Mouse (Mus musculus): ENCODE results near the gene Mepe. TPM values are rescaled to one million over a fixed set of nuclear protein-coding genes. Genes with fewer than 3 reads are reported as not detected.
A peak's percentile ranks its signal among the peaks of the same experiment; 100 is the strongest.

Mepe gene
- polyA plus RNA-seq, 1 experiment from 2014 or later: not detected

GRCm38 (mm10) chr5:104332296-104332695 lies 7.2 kb downstream of the Mepe start:
- ATAC-seq: no peak
- no peaks in the 10 kb centered on the region for H3K4me1 ChIP-seq (ENCODE audit: control insufficient read depth, insufficient read depth, low read depth, low read length)
- 70% methylated on average over 3 of the region's 3 CpGs for WGBS
- no peak overlapping the region for H3K4me3 ChIP-seq (ENCODE audit: low read length)
- H3K9me3 ChIP-seq (ENCODE audit: control insufficient read depth, low read length): no peaks in the 10 kb centered on the region
- no peak overlapping the region for H3K9ac ChIP-seq (ENCODE audit: low read depth, low read length)
- H3K36me3 ChIP-seq (ENCODE audit: control insufficient read depth, insufficient read depth, low read length): no peaks in the 10 kb centered on the region
- H3K27ac ChIP-seq (ENCODE audit: low read depth, low read length): no peak overlapping the region
- no peaks in the 10 kb centered on the region for H3K27me3 ChIP-seq (replicated peaks; ENCODE audit: control insufficient read depth, insufficient read depth, low read length)
- H3K4me2 ChIP-seq (ENCODE audit: low read length): no peak overlapping the region

DNA sequence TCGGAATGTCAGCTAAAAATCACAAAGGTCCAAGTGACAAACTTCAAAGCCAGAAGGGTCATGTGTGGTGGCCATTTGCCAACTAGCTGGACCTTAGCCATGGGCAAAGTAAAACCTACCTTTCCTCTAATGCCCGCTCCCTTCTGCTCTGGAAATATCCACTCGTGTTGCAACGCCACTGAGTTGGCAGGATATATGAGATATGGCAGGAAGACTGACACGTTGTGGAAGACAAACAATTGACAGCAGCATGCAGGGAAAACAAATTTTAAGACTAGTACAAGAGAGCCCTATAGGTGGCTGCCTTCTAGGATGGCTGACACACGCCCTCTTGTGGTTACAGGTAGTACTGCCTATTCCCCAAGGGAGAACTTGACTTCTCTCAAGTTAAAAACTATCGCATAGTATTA lies 8.1 kb downstream of the Mepe start:
- Histone ChIP-seq H3K9me3 (ENCODE audit: control insufficient read depth, low read length) (no peaks in the 10 kb centered on the region), H3K4me3 (ENCODE audit: low read length) (no peak overlapping the region), H3K27ac (ENCODE audit: low read depth, low read length) (no peak overlapping the region), H3K4me1 (ENCODE audit: control insufficient read depth, insufficient read depth, low read depth, low read length) (no peaks in the 10 kb centered on the region), H3K9ac (ENCODE audit: low read depth, low read length) (no peak overlapping the region), H3K36me3 (ENCODE audit: control insufficient read depth, insufficient read depth, low read length) (no peaks in the 10 kb centered on the region), H3K27me3 (replicated peaks; ENCODE audit: control insufficient read depth, insufficient read depth, low read length) (no peaks in the 10 kb centered on the region), H3K4me2 (ENCODE audit: low read length) (no peak overlapping the region)
- 31% methylated on average over 7 of the region's 7 CpGs for WGBS
- peak; percentile 68; the same call in 1 of the 2 replicates for ATAC-seq

DNA sequence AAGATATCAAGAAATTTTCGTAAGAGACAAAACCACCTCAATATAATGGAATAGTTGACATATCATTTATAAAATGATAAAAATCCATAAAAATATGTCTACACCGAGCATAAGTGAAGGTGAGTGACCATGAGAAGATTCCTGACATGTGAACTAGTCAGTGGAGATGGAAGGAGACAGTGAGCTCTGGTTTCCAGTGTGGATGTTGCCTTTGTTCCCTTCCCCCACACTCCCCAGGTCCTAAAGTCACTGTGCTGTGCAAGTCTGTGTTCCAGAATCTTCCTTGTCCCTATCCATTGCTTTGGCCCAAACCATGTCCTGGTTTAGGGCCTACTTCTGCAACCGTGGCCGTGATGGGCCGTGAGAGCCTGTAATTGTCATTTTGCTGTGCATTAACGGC lies 8.5 kb downstream of the Mepe start:
- H3K4me2 ChIP-seq (ENCODE audit: low read length): no peak overlapping the region
- H3K9ac ChIP-seq (ENCODE audit: low read depth, low read length): no peak overlapping the region
- H3K36me3 ChIP-seq (ENCODE audit: control insufficient read depth, insufficient read depth, low read length): no peaks in the 10 kb centered on the region
- H3K4me1 ChIP-seq (ENCODE audit: control insufficient read depth, insufficient read depth, low read depth, low read length): no peaks in the 10 kb centered on the region
- 78% methylated on average over 6 of the region's 6 CpGs for WGBS
- peak; percentile 58; the same call in 1 of the 2 replicates for ATAC-seq
- H3K27ac ChIP-seq (ENCODE audit: low read depth, low read length): no peak overlapping the region
- H3K4me3 ChIP-seq (ENCODE audit: low read length): no peak overlapping the region
- H3K9me3 ChIP-seq (ENCODE audit: control insufficient read depth, low read length): no peaks in the 10 kb centered on the region
- H3K27me3 ChIP-seq (replicated peaks; ENCODE audit: control insufficient read depth, insufficient read depth, low read length): no peaks in the 10 kb centered on the region

GRCm38 (mm10) chr5:104334516-104334915 lies 9.4 kb downstream of the Mepe start:
- ATAC-seq: no peak
- Histone ChIP-seq H3K9me3 (ENCODE audit: control insufficient read depth, low read length) (no peaks in the 10 kb centered on the region), H3K4me2 (ENCODE audit: low read length) (no peak overlapping the region), H3K9ac (ENCODE audit: low read depth, low read length) (no peak overlapping the region), H3K4me3 (ENCODE audit: low read length) (no peak overlapping the region), H3K27me3 (replicated peaks; ENCODE audit: control insufficient read depth, insufficient read depth, low read length) (no peaks in the 10 kb centered on the region), H3K4me1 (ENCODE audit: control insufficient read depth, insufficient read depth, low read depth, low read length) (no peaks in the 10 kb centered on the region), H3K27ac (ENCODE audit: low read depth, low read length) (no peak overlapping the region), H3K36me3 (ENCODE audit: control insufficient read depth, insufficient read depth, low read length) (no peaks in the 10 kb centered on the region)
- WGBS: 89% methylated on average over 14 of the region's 14 CpGs

GRCm38 (mm10) chr5:104335962-104336361 lies 10.8 kb downstream of the Mepe start:
- H3K9ac ChIP-seq (ENCODE audit: low read depth, low read length): no peak overlapping the region
- H3K27me3 ChIP-seq (replicated peaks; ENCODE audit: control insufficient read depth, insufficient read depth, low read length): no peaks in the 10 kb centered on the region
- no peak for ATAC-seq
- H3K4me1 ChIP-seq (ENCODE audit: control insufficient read depth, insufficient read depth, low read depth, low read length): no peaks in the 10 kb centered on the region
- no peak overlapping the region for H3K27ac ChIP-seq (ENCODE audit: low read depth, low read length)
- H3K4me2 ChIP-seq (ENCODE audit: low read length): no peak overlapping the region
- 93% methylated on average over 5 of the region's 5 CpGs for WGBS
- no peaks in the 10 kb centered on the region for H3K9me3 ChIP-seq (ENCODE audit: control insufficient read depth, low read length)
- H3K36me3 ChIP-seq (ENCODE audit: control insufficient read depth, insufficient read depth, low read length): no peaks in the 10 kb centered on the region
- no peak overlapping the region for H3K4me3 ChIP-seq (ENCODE audit: low read length)

- Histone ChIP-seq H3K27me3 (replicated peaks; ENCODE audit: control insufficient read depth, insufficient read depth, low read length) (no peaks in the 10 kb centered on the region), H3K4me2 (ENCODE audit: low read length) (no peak overlapping the region), H3K9me3 (ENCODE audit: control insufficient read depth, low read length) (no peaks in the 10 kb centered on the region), H3K4me3 (ENCODE audit: low read length) (no peak overlapping the region), H3K27ac (ENCODE audit: low read depth, low read length) (no peak overlapping the region), H3K9ac (ENCODE audit: low read depth, low read length) (no peak overlapping the region), H3K36me3 (ENCODE audit: control insufficient read depth, insufficient read depth, low read length) (no peaks in the 10 kb centered on the region), H3K4me1 (ENCODE audit: control insufficient read depth, insufficient read depth, low read depth, low read length) (no peaks in the 10 kb centered on the region)
- WGBS: 76% methylated on average over 4 of the region's 4 CpGs
- no peak for ATAC-seq
Measured at GRCm38 (mm10) chr5:104337491-104337890, 12.4 kb downstream of the Mepe start.

DNA sequence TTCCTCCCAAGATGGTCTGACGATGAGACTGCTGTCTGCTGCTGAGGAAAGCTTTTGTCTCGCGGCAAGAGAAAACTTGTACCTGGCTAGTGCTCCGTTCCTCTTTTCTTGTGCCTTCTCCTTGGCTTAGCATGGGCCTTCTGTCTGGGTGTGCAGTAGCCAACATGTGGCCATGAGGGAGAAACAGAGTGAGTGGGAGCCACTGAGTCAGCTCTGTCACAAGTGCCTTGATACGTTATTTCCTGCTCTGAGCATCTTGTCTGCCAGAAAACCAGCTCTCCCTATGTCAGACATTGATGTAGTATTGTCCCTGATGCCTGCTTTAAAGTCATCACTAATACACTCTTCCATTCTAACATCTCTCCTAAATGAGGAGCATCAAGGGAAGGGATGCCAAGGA lies 13.9 kb downstream of the Mepe start:
- H3K27ac ChIP-seq (ENCODE audit: low read depth, low read length): no peak overlapping the region
- no peak for ATAC-seq
- H3K9ac ChIP-seq (ENCODE audit: low read depth, low read length): no peak overlapping the region
- no peak overlapping the region for H3K4me2 ChIP-seq (ENCODE audit: low read length)
- H3K27me3 ChIP-seq (replicated peaks; ENCODE audit: control insufficient read depth, insufficient read depth, low read length): no peaks in the 10 kb centered on the region
- no peaks in the 10 kb centered on the region for H3K4me1 ChIP-seq (ENCODE audit: control insufficient read depth, insufficient read depth, low read depth, low read length)
- no peak overlapping the region for H3K4me3 ChIP-seq (ENCODE audit: low read length)
- no peaks in the 10 kb centered on the region for H3K9me3 ChIP-seq (ENCODE audit: control insufficient read depth, low read length)
- WGBS: 82% methylated on average over 5 of the region's 5 CpGs
- no peaks in the 10 kb centered on the region for H3K36me3 ChIP-seq (ENCODE audit: control insufficient read depth, insufficient read depth, low read length)

- peak; percentile 92 for ATAC-seq
- no peak overlapping the region for H3K4me3 ChIP-seq (ENCODE audit: low read length)
- no peaks in the 10 kb centered on the region for H3K4me1 ChIP-seq (ENCODE audit: control insufficient read depth, insufficient read depth, low read depth, low read length)
- H3K36me3 ChIP-seq (ENCODE audit: control insufficient read depth, insufficient read depth, low read length): no peaks in the 10 kb centered on the region
- no peaks in the 10 kb centered on the region for H3K27me3 ChIP-seq (replicated peaks; ENCODE audit: control insufficient read depth, insufficient read depth, low read length)
- H3K4me2 ChIP-seq (ENCODE audit: low read length): peak overlapping the region; percentile 36
- H3K27ac ChIP-seq (ENCODE audit: low read depth, low read length): no peak overlapping the region
- 0 out of 2 replicates have a peak overlapping the region, but pooled peaks have one; percentile 41 for H3K9ac ChIP-seq (ENCODE audit: low read depth, low read length)
- 24% methylated on average over 14 of the region's 14 CpGs for WGBS
- no peaks in the 10 kb centered on the region for H3K9me3 ChIP-seq (ENCODE audit: control insufficient read depth, low read length)
Measured at GRCm38 (mm10) chr5:104339706-104340512, 14.8 kb downstream of the Mepe start.

DNA sequence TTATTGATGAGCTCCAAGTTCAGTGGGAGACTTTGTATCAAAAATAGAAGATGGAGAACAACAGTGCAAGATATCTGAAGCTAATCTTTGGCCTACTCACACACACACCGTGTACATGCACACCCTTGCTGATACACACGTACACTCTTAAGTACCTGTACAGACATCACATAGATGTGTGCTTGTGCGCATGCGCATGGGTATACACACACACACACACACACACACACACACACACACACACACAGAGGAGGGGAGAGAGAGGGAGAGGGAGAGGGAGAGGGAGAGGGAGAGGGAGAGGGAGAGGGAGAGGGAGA lies 15.3 kb downstream of the Mepe start:
- ATAC-seq: no peak
- no peak overlapping the region for H3K27ac ChIP-seq (ENCODE audit: low read depth, low read length)
- WGBS: 88% methylated on average over 4 of the region's 4 CpGs
- no peak overlapping the region for H3K4me2 ChIP-seq (ENCODE audit: low read length)
- H3K36me3 ChIP-seq (ENCODE audit: control insufficient read depth, insufficient read depth, low read length): no peaks in the 10 kb centered on the region
- no peaks in the 10 kb centered on the region for H3K4me1 ChIP-seq (ENCODE audit: control insufficient read depth, insufficient read depth, low read depth, low read length)
- no peak overlapping the region for H3K9ac ChIP-seq (ENCODE audit: low read depth, low read length)
- no peak overlapping the region for H3K4me3 ChIP-seq (ENCODE audit: low read length)
- no peaks in the 10 kb centered on the region for H3K27me3 ChIP-seq (replicated peaks; ENCODE audit: control insufficient read depth, insufficient read depth, low read length)
- no peaks in the 10 kb centered on the region for H3K9me3 ChIP-seq (ENCODE audit: control insufficient read depth, low read length)
